Mouse (Mus musculus) bone marrow macrophage, adult 2 months (primary cell): Measurements from ENCODE around the gene Sgo1. TPM values are rescaled to one million over a fixed set of nuclear protein-coding genes. Genes with fewer than 3 reads are reported as not detected.
"Not testable (repeated sequence)": the region's sequence is repeated elsewhere in the genome, so short reads cannot be mapped to it uniquely, and the experiment has no call there.

Experiments
- H3K27ac ChIP-seq: 2 replicates; pipeline ENCODE4 v1.5.1; 2012; ENCODE audit warnings: low read depth, low read length; ENCODE audit not compliant: insufficient read depth
- H3K4me1 ChIP-seq: 2 replicates; pipeline ENCODE4 v1.6.1; 2012; ENCODE audit warnings: low read length; ENCODE audit not compliant: control insufficient read depth, insufficient read depth
- H3K4me3 ChIP-seq: 2 replicates; pipeline ENCODE4 v1.5.1; 2012; ENCODE audit warnings: mild to moderate bottlenecking, low read length, moderate library complexity; ENCODE audit not compliant: insufficient read depth
- CTCF ChIP-seq: IDR thresholded peaks from 2 replicates; pipeline ENCODE4 v1.5.1; 2012; ENCODE audit warnings: low read depth, mild to moderate bottlenecking, low read length, moderate library complexity
- POLR2A ChIP-seq: IDR thresholded peaks from 2 replicates; pipeline ENCODE4 v1.6.1; 2012; ENCODE audit warnings: mild to moderate bottlenecking, low read depth, low read length, borderline replicate concordance
- polyA plus RNA-seq: library from polyadenylated mRNA; stranded (reverse); fragments of >200 nt; gene quantifications from 2 replicates; pipeline ENCODE4 v1.2.4, GENCODE M21; 2012; ENCODE audit not compliant: missing spikeins, insufficient read depth, insufficient read length

The Sgo1 gene
- polyA plus RNA-seq, 1 experiment: 9.2 TPM

DNA sequence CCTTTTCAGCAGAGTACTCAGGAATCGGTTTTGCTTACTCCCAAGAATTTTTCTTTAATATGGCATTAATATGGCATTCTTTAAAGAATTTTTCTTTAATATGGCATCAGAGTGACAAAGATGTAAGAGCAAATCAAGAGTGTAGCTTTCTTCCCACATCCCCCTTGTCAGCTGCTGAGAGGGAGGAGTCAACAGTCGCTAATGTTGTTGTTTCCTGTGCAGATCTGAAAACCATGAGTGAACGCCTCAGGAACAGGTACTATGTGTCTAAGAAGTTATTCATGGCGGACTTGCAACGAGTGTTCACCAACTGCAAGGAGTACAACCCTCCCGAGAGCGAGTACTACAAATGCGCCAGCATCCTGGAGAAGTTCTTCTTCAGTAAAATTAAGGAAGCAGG lies 18.7 kb downstream of the Sgo1 start:
- H3K4me3 ChIP-seq: no peak overlapping the region
- no peak overlapping the region for H3K27ac ChIP-seq
- TF ChIP-seq POLR2A: no peak
- no peak for TF ChIP-seq CTCF
- no peaks in the 10 kb centered on the region for H3K4me1 ChIP-seq

DNA sequence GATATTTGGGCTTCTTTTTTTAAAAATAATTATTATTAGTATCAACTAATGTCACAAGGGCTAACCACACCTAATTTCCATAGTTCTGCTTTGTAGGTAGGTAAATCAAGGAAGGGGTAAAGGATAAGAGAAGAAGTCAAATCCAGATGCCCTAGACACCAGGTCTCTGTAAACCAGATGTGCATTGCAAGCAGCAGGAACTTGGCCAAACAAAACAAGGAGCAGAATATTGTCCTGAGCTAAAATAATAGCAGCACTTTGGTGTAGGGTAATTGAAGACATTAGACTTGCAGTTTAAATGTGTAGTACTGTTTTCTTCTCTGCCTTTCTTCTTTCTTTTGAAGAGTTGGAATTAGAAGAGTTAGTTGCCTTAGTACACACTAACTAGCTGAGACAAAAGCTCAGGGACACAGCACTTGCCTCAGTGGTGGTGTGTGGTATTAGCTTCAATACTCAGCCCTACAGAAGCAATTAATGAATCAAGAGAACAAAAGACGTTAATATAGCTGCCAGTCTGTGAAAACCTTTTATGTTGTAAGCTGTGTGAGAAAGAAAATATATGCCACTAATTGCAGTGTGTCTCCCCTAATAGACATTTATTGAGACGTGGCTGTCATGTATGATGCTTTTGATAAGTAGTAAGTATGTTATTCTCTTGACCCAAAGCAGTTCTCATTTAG lies 24.3 kb downstream of the Sgo1 start:
- no peak for TF ChIP-seq CTCF
- TF ChIP-seq POLR2A: no peak
- Histone ChIP-seq H3K4me1 (0 out of 2 replicates have a peak, but pooled peaks cover 3% of the 10 kb centered on the region), H3K27ac (no peak overlapping the region), H3K4me3 (no peak overlapping the region)

DNA sequence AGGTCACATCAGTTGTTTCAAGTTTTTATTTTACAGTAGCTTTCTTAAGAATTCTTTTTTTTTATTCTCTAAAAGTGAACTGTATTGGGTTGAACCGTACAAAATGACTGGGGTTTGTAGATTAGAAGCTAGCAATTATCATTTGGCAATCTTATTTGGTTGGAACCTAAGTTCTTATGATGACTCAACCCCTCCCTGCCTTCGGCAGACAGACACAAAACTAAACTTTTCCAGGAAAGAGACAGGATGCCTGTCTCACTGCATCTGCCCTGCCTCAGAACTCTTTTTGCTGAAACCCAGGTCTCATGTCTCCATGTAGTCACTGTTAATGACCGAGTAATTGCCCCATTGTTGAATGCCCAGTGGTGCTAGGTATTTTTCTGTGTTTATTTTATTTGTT lies 24.9 kb downstream of the Sgo1 start:
- Histone ChIP-seq H3K27ac (no peak overlapping the region), H3K4me3 (no peak overlapping the region), H3K4me1 (0 out of 2 replicates have a peak, but pooled peaks cover 3% of the 10 kb centered on the region)
- TF ChIP-seq POLR2A (no peak), CTCF (no peak)

DNA sequence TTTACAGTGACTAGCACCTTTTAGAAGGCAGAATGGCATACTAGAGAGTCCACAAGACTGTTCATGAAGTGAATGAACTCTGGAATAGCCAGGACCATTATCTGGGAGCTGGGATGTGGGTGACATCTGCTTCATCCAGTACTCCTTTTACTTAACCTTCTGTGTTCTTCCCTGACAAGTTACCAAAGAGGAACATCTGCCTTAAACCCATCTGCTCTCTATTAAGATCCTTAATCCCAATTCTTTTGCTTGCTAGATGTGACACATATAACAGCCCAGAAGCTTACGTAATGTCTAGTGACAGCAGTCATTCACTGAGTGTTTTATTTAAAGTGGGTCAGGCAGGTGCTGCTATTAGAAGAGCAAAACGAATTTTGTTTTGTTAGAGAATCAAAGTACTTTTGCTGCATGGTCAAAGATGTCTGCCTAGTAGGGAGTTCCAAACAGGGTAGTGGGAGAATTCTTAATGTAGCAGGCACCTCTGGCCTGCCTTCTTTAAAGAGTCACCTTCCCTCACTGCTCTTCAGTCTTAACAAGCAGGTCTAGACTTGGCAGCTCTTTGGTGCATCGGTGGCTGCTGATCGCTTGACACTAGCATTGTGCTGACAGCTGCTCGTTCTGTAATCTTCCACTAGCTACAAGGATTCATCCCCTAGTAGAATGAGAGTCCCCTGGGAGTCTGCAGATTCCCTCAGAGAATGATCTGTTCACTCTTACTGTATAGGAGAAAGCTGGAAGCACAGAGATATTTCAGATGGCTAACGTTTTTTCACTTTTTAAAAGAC lies 27.9 kb downstream of the Sgo1 start:
- 0 out of 2 replicates have a peak, but pooled peaks cover 3% of the 10 kb centered on the region for H3K4me1 ChIP-seq
- TF ChIP-seq POLR2A: no peak
- no peak for TF ChIP-seq CTCF
- H3K4me3 ChIP-seq: no peak overlapping the region
- no peak overlapping the region for H3K27ac ChIP-seq

DNA sequence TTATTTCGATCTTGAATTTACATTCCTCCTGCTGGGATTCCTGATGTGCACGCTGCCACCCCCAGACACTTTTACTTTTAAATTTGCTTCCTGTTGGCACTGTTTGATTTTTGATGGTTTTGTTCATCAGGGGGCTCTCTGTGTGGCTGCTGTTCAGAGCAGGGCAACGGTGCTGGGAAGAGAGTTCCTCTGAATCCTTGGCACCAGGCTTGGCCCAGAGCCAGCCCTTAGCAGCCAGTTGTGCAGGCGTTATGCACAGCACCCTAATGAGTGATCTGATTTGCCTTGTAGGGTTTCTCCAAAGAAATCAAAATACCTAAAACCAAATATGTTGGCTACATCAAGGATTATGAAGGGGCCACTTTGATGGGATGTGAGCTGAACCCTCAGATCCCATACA lies 29.4 kb downstream of the Sgo1 start:
- no peak overlapping the region for H3K4me3 ChIP-seq
- TF ChIP-seq POLR2A (no peak), CTCF (no peak)
- H3K4me1 ChIP-seq: 0 out of 2 replicates have a peak, but pooled peaks cover 3% of the 10 kb centered on the region
- H3K27ac ChIP-seq: no peak overlapping the region

DNA sequence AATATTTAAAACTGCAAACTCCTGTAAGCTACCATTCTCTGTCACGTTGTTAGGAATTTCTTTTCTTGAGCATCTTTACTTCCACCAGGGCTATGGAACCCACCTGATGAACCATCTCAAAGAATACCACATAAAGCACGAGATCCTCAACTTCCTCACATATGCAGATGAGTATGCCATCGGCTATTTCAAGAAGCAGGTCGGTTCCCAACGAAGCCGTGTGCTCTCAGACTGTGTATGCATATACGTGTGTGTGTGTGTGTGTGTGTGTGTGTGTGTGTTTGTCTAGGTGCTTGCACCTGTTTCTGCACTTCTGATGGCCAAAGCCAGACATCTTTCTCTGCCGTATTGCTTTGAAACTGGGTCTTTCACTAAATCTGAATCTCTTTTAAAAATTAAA lies 29.9 kb downstream of the Sgo1 start:
- Histone ChIP-seq H3K4me3 (no peak overlapping the region), H3K27ac (no peak overlapping the region), H3K4me1 (0 out of 2 replicates have a peak, but pooled peaks cover 3% of the 10 kb centered on the region)
- TF ChIP-seq CTCF (no peak), POLR2A (no peak)

DNA sequence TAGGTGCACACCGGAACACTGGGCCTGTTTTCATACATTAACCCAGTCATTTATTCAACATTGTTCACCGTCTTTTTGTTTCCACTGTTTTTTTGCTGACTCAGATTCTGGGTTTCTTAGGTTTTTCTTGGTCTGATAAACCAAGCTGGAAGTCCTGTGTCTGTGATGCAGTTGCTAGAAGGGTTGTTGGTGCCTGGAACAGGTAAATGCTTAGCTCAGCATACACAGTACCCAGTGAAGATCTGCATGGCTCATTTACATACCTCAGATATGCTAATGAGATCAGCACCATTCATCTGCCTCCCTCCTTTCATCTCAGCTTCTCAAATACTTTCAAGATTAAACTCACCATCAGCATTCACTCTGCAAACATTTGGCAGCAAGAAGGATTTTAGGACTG lies 30.5 kb downstream of the Sgo1 start:
- Histone ChIP-seq H3K4me3 (no peak overlapping the region), H3K4me1 (0 out of 2 replicates have a peak, but pooled peaks cover 3% of the 10 kb centered on the region), H3K27ac (no peak overlapping the region)
- TF ChIP-seq CTCF (no peak), POLR2A (no peak)

DNA sequence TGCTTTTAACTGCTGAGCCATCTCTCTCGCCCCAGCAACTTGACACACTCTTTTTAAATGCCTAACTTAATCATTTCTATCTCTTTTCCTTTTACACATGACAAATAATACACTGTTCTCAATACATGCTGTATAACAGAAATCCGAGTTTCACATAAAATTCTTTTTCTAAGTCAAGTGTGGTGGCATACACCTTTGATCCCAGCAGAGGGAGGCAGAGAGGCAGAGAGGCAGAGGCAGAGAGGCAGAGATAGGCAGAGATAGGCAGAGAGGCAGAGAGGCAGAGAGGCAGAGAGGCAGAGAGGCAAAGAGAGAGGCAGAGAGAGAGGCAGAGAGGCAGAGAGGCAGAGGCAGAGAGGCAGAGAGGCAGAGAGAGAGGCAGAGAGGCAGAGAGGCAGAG lies 31.7 kb downstream of the Sgo1 start:
- not testable (repeated sequence) for H3K27ac ChIP-seq, H3K4me3 ChIP-seq, H3K4me1 ChIP-seq

DNA sequence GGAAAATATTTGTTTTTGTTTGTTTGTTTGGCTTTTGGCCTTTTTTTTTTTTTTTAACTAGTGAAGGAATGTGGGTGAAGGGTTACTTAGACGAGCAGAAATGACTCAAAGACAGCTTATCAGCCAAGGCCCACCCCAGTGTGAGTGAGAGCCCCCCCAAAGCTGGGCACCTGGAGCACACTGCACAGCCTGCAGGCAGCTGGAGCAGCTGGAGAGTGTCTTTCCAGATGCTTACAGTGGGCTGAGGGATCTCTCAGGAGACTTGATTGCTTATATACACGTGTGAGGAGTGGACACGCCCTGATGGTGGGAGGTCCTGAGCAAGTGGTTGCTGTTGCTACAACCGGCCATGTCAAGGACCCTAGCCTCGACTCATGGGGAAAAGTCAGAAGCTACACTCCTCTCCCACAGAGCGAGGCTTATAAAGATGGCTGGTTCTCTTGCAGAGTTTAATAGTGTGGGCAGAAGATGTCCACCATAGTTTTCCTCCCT lies 32.7 kb downstream of the Sgo1 start:
- 0 out of 2 replicates have a peak, but pooled peaks cover 2% of the 10 kb centered on the region for H3K4me1 ChIP-seq
- no peak for TF ChIP-seq POLR2A
- no peak for TF ChIP-seq CTCF
- H3K27ac ChIP-seq: no peak overlapping the region
- no peak overlapping the region for H3K4me3 ChIP-seq

DNA sequence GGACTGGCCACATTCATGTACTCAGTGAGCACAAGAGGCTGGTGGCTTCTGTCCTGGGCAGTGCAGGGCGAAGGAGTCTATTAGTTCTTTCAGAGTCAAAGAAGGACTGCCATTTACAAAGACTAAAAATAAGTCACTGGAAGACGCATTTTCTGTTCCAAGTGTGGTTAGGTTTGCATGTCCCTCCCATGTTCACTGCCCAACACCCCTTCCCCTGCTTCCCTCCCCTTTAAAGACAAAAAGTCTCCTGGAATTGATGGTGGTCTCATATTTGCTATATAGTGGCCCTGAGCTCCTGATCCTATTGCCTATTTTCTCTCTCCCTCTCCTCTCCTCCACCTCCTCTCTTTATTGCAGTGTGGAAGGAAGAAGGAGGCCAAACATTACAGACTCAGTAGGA lies 33.2 kb downstream of the Sgo1 start:
- no peak overlapping the region for H3K27ac ChIP-seq
- H3K4me1 ChIP-seq: no peaks in the 10 kb centered on the region
- no peak for TF ChIP-seq CTCF
- TF ChIP-seq POLR2A: no peak
- no peak overlapping the region for H3K4me3 ChIP-seq

DNA sequence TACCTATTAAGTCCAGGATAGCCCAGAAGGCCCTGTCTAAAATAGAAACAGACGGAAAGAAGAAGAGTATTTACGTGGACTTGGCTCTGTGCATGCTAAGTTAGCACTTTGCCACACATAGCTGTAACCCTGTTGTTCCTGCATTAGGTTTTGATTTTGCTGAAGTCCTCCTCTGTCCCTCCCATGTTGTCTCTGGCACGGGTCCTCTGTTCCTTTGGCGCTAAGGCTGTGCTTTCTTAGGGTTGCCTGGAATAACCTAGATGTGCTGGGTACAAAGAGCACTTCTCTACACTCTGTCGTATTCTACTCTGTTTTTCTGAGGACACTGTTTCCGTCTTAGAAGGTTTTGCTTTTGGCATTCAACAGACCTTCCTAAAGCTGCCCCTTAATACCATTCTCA lies 34.1 kb downstream of the Sgo1 start:
- TF ChIP-seq POLR2A (no peak), CTCF (no peak)
- Histone ChIP-seq H3K4me3 (no peak overlapping the region), H3K4me1 (no peaks in the 10 kb centered on the region), H3K27ac (no peak overlapping the region)
